In the genomic region with DNA sequence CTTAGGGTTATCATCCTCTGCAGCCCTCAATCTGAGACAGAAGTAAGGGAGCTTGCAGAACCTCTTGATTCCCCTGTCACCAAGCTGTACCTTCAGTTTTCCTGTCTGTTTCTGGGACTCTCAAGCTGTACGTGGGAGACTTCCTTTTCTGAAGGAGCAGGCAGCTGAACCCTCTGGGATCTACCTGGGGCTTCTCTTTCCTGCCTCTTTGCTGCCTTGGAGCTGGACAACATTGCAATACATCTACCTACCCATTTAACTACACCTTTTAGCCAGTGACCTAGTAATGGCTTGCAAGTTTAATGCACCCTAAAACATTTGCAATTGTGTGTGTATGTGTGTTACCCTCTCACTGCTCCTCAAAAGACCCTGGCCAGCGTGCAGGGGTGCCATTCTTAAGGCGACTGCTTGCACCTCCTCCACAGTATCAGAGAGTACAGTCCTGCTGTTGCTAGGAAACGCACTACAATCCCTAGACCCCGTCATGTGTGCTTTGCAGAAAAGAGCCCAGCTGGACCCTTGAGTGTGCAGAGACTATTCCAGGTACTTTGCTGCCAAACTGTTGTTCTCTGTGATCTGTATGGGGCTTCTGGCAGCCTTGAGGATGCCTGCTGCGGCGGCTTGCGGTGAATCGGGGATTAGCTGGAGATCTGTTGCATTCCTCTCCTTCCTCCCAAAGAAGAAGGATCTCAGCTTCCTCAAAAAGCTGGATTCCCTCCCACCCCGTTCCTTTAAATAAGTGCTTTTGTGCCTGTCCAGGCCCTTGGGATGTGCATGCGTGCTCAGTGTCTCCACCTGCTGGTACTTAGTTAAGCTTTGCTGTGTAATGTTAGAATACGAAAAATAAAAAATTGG, we compare ENCODE assay signal across 8 mouse cellular contexts. TPM values are rescaled to one million over a fixed set of nuclear protein-coding genes. Genes with fewer than 3 reads are reported as not detected.
DNase-seq lines count a peak whose midpoint lies in the region; ATAC-seq and TF ChIP-seq lines count a peak whose summit lies in the region.

No protein-coding gene starts in this region.

- no peaks in the 10 kb centered on the region for H3K36me3 ChIP-seq in intestine, postnatal 0 days (ENCODE audit: control insufficient read depth, insufficient read depth)
- no peaks in the 10 kb centered on the region for H3K36me3 ChIP-seq in midbrain, embryonic 12.5 days
- H3K36me3 ChIP-seq in stomach, embryonic 15.5 days, result no peaks in the 10 kb centered on the region

- no peaks in the 10 kb centered on the region for H3K4me1 ChIP-seq in intestine, postnatal 0 days (replicated peaks; ENCODE audit: control insufficient read depth, insufficient read depth, low read length)
- H3K4me1 ChIP-seq in midbrain, embryonic 12.5 days, result peaks cover 11% of the 10 kb centered on the region
- 0 out of 2 replicates have a peak, but pooled peaks cover 4% of the 10 kb centered on the region for H3K4me1 ChIP-seq in stomach, embryonic 15.5 days

- H3K27ac ChIP-seq in intestine, postnatal 0 days (ENCODE audit: low read depth, low read length), result no peak overlapping the region
- peak overlapping the region; percentile 52 for H3K27ac ChIP-seq in midbrain, embryonic 12.5 days (replicated peaks)
- H3K27ac ChIP-seq in stomach, embryonic 15.5 days, result no peak overlapping the region

- DNase-seq in thymus, postnatal 0 days (ENCODE audit: low spot score), result peak; percentile 13
- DNase-seq in thymus, postnatal 25 days, result no peak
- DNase-seq in embryo, embryonic 10.5 days (ENCODE audit: low spot score), result peak; percentile 86
- peak; percentile 23 to 54 for DNase-seq in gastrocnemius, postnatal 4 days (ENCODE audit: low spot score in 2 of 2)
- DNase-seq in left cerebral cortex, postnatal 10 days (ENCODE audit: extremely low spot score in 1 of 2, low spot score in 2 of 2), result peak; percentile 61 to 77

- H3K4me3 ChIP-seq in intestine, postnatal 0 days (ENCODE audit: low read depth, low read length), result no peak overlapping the region
- H3K4me3 ChIP-seq in midbrain, embryonic 12.5 days, result peak overlapping the region; percentile 25
- H3K4me3 ChIP-seq in stomach, embryonic 15.5 days (replicated peaks), result no peak overlapping the region

- peak; percentile 89 for TF ChIP-seq CTCF in intestine, postnatal 0 days (IDR thresholded peaks at IDR 0.05; ENCODE audit: low read depth)

- WGBS in intestine, postnatal 0 days, result 29% methylated on average over 12 of the region's 12 CpGs
- 6% methylated on average over 12 of the region's 12 CpGs for WGBS in midbrain, embryonic 12.5 days
- 19% methylated on average over 12 of the region's 12 CpGs for WGBS in stomach, embryonic 15.5 days

- intact Hi-C loops in left cerebral cortex, postnatal 10 days (cut with DNase I), result loop anchor here (2.0 to 10.0 kb wide), 2 partner anchors 179 to 381 kb away; a partner anchor contains a TSS

- no peak overlapping the region for H3K9ac ChIP-seq in intestine, postnatal 0 days (ENCODE audit: low read depth, low read length)
- H3K9ac ChIP-seq in midbrain, embryonic 12.5 days (replicated peaks), result no peak overlapping the region
- no peak overlapping the region for H3K9ac ChIP-seq in stomach, embryonic 15.5 days

- H3K27me3 ChIP-seq in intestine, postnatal 0 days (replicated peaks; ENCODE audit: control insufficient read depth, insufficient read depth, low read length), result no peaks in the 10 kb centered on the region
- H3K27me3 ChIP-seq in midbrain, embryonic 12.5 days, result no peaks in the 10 kb centered on the region
- no peaks in the 10 kb centered on the region for H3K27me3 ChIP-seq in stomach, embryonic 15.5 days (replicated peaks)

- H3K4me2 ChIP-seq in intestine, postnatal 0 days (replicated peaks; ENCODE audit: low read depth), result 0 out of 2 replicates have a peak overlapping the region, but pooled peaks have one; percentile 30
- peak overlapping the region; percentile 47 for H3K4me2 ChIP-seq in midbrain, embryonic 12.5 days (replicated peaks)
- H3K4me2 ChIP-seq in stomach, embryonic 15.5 days, result peak overlapping the region; percentile 35

- H3K9me3 ChIP-seq in intestine, postnatal 0 days (ENCODE audit: control insufficient read depth), result no peaks in the 10 kb centered on the region
- no peaks in the 10 kb centered on the region for H3K9me3 ChIP-seq in midbrain, embryonic 12.5 days
- no peaks in the 10 kb centered on the region for H3K9me3 ChIP-seq in stomach, embryonic 15.5 days

- no peak for ATAC-seq in intestine, postnatal 0 days
- ATAC-seq in midbrain, embryonic 12.5 days (ENCODE audit: low FRiP score, low read depth), result peak; percentile 91
- peak; percentile 72 for ATAC-seq in stomach, embryonic 15.5 days (ENCODE audit: insufficient read depth, low FRiP score, low read depth)

RNA-seq across cellular contexts. Expression of a gene that starts 35.9 kb away (rescaled TPM):
- polyA plus RNA-seq in thymus, postnatal 0 days (2015; fragmentation: Nextera tagmentation; extraction: Ambion mirVana), result 8.0 and 9.3 TPM in 2 replicates
- 1 to 10 TPM; 7.0 to 8.0 TPM for total RNA-seq in gastrocnemius, postnatal 4 days (2021)
- 6.1 and 7.7 TPM in 2 replicates for polyA plus RNA-seq in intestine, postnatal 0 days (2015; fragmentation: Nextera tagmentation; extraction: Ambion mirVana)
- 10 to 100 TPM; 11.6 to 14.1 TPM for total RNA-seq in left cerebral cortex, postnatal 10 days (2021)
- 7.5 and 8.8 TPM in 2 replicates for polyA plus RNA-seq in midbrain, embryonic 12.5 days (2016; fragmentation: Nextera tagmentation; extraction: Ambion mirVana)
- 7.9 and 9.5 TPM in 2 replicates for polyA plus RNA-seq in stomach, embryonic 15.5 days (2015; fragmentation: Nextera tagmentation; extraction: Ambion mirVana)
